Mouse (Mus musculus): ENCODE data around the gene Lsamp.

Gene Lsamp

GRCm38 (mm10) chr16:42190114-42191045 lies 2206.2 kb downstream of the Lsamp start:
- Histone ChIP-seq H3K27me3 (ENCODE audit: control insufficient read depth, insufficient read depth, low read length, poor library complexity, severe bottlenecking) (no peaks in the 10 kb centered on the region), H3K36me3 (ENCODE audit: control insufficient read depth, insufficient read depth, low read length, poor library complexity, severe bottlenecking) (no peaks in the 10 kb centered on the region)
- peak; percentile 77 for DNase-seq (ENCODE audit: low read depth, low spot score)
